Mouse (Mus musculus): ENCODE results near the gene Cyb5r4. TPM values are rescaled to one million over a fixed set of nuclear protein-coding genes. Genes with fewer than 3 reads are reported as not detected.
"Not testable (repeated sequence)": the region's sequence is repeated elsewhere in the genome, so short reads cannot be mapped to it uniquely, and the experiment has no call there.

The Cyb5r4 gene
- polyA plus RNA-seq, 1 experiment from 2014 or later: 30.4 TPM

DNA sequence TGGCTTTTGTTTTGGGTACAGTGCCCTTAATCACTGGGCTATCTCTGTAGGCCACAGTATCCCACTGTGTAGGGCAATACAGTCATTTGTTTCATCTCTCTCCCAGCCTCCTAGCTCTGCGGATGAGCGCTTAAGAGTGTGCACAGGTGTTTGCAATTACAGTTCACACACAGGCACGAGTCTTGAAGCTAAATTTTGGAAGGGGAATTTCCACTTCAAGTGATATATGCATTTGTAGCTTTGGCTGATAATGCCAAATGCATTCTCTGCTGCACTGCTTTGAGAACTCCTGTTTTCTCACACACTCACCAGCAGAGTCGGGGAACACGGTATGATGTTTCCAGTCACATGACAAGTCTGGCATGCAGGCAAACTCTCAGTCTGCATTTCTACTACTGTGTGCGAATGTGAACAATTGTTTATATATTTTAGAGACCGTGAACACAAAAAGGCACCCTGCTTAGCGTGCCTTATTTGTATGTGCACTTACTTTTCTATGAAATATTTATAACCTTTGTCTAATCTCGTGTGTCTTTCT is 100.2 kb downstream of the Cyb5r4 start:
- H3K9me3 ChIP-seq (ENCODE audit: low read length): no peaks in the 10 kb centered on the region
- 72% methylated on average over 9 of the region's 9 CpGs for WGBS (ENCODE audit: insufficient replicate concordance)
- no peak overlapping the region for H3K9ac ChIP-seq (replicated peaks)
- H3K27me3 ChIP-seq (ENCODE audit: insufficient read depth, low read length): no peaks in the 10 kb centered on the region
- ATAC-seq (no peak), DNase-seq (no peak)
- no peaks in the 10 kb centered on the region for H3K4me1 ChIP-seq (ENCODE audit: insufficient read depth)
- H3K4me3 ChIP-seq (ENCODE audit: low read depth, low read length): no peak overlapping the region
- no peak overlapping the region for H3K4me2 ChIP-seq (ENCODE audit: low read depth, low read length)
- H3K27ac ChIP-seq (ENCODE audit: low read depth): no peak overlapping the region
- H3K36me3 ChIP-seq (replicated peaks; ENCODE audit: insufficient read depth, low read length): no peaks in the 10 kb centered on the region
- TF ChIP-seq CTCF (IDR thresholded peaks at IDR 0.05; ENCODE audit: low read depth) (no peak), EP300 (IDR thresholded peaks at IDR 0.05; ENCODE audit: low read depth) (no peak)

- not testable (repeated sequence) for H3K4me3 ChIP-seq (ENCODE audit: low read depth, low read length); ATAC-seq; H3K27ac ChIP-seq (ENCODE audit: low read depth); H3K36me3 ChIP-seq (replicated peaks; ENCODE audit: insufficient read depth, low read length); DNase-seq; H3K4me2 ChIP-seq (ENCODE audit: low read depth, low read length); H3K9me3 ChIP-seq (ENCODE audit: low read length); H3K9ac ChIP-seq (replicated peaks); H3K4me1 ChIP-seq (ENCODE audit: insufficient read depth); H3K27me3 ChIP-seq (ENCODE audit: insufficient read depth, low read length)
- 55% methylated on average over 6 of the region's 6 CpGs for whole genome bisulfite sequencing (ENCODE audit: insufficient replicate concordance)
Measured at GRCm38 (mm10) chr9:87127046-87127445, 105.2 kb downstream of the Cyb5r4 start.

Other genes starting within 250 kb of the Cyb5r4 start
- gene Snap91, start 141.4 kb upstream of the Cyb5r4 start, polyA plus RNA-seq (2015; fragmentation: Nextera tagmentation; extraction: Ambion mirVana): not detected in 2 replicates
- not detected in 2 replicates for gene Ripply2, start 6.5 kb upstream of the Cyb5r4 start, polyA plus RNA-seq (2015; fragmentation: Nextera tagmentation; extraction: Ambion mirVana)
- not detected in 2 replicates for gene Mrap2, start 122.3 kb downstream of the Cyb5r4 start, polyA plus RNA-seq (2015; fragmentation: Nextera tagmentation; extraction: Ambion mirVana)
- 0.78 and 0.93 TPM in 2 replicates for gene Cep162, start 233.5 kb downstream of the Cyb5r4 start, polyA plus RNA-seq (2015; fragmentation: Nextera tagmentation; extraction: Ambion mirVana)

Measured in liver, postnatal 0 days (tissue).